Mouse (Mus musculus) spleen, adult 2 months (tissue): ENCODE measurements around the gene Vmac. TPM values are rescaled to one million over a fixed set of nuclear protein-coding genes. Genes with fewer than 3 reads are reported as not detected.

Experiments used
- DNase-seq, 2 experiments: peaks; one replicate each; pipeline versions ENCODE4 v3.0.0 to v3.0.0-alpha.2; 2012 to 2021; ENCODE audit warnings: low spot score in 2 of 2, low read depth in 1 of 2
- H3K27ac ChIP-seq: fragments of 200-500 bp; 2 replicates; pipeline ENCODE4 v1.5.1; 2012; ENCODE audit warnings: low read length, inconsistent platforms; ENCODE audit not compliant: insufficient read depth
- H3K27me3 ChIP-seq: fragments of 200-500 bp; 2 replicates; pipeline ENCODE4 v1.6.1; 2012; ENCODE audit warnings: mild to moderate bottlenecking, moderate library complexity, low read length, inconsistent platforms; ENCODE audit not compliant: control insufficient read depth, insufficient read depth
- H3K36me3 ChIP-seq: fragments of 200-500 bp; 2 replicates; pipeline ENCODE4 v1.6.1; 2012; ENCODE audit warnings: mild to moderate bottlenecking, low read length, inconsistent platforms; ENCODE audit not compliant: control insufficient read depth, insufficient read depth
- H3K4me1 ChIP-seq: fragments of 200-500 bp; 2 replicates; pipeline ENCODE4 v1.6.1; 2011; ENCODE audit warnings: inconsistent platforms; ENCODE audit not compliant: control insufficient read depth, insufficient read depth, insufficient read length
- H3K4me3 ChIP-seq: fragments of 200-500 bp; 2 replicates; pipeline ENCODE4 v1.5.1; 2011; ENCODE audit warnings: mild to moderate bottlenecking, inconsistent platforms; ENCODE audit not compliant: insufficient read depth, insufficient read length; ENCODE audit errors: extremely low read depth
- CTCF ChIP-seq: fragments of 200-500 bp; IDR thresholded peaks from 2 replicates; pipeline ENCODE4 v1.5.1; 2011; ENCODE audit warnings: mild to moderate bottlenecking, inconsistent platforms; ENCODE audit not compliant: insufficient read depth, insufficient read length, insufficient replicate concordance; ENCODE audit errors: extremely low read depth
- POLR2A ChIP-seq: fragments of 200-500 bp; IDR thresholded peaks from 2 replicates; pipeline ENCODE4 v1.6.1; 2011; ENCODE audit warnings: low read depth, low read length, inconsistent platforms
- WGBS: fragments of 180-500 bp; shearing (Covaris S2); methylation state at CpG from one replicate; pipeline ENCODE4 v1.1.7; 2018; 5-methylcytosine and 5-hydroxymethylcytosine counted together
- polyA plus RNA-seq: library from polyadenylated mRNA; depleted of rRNA; stranded (reverse); fragments of >200 nt; gene quantifications from 2 replicates; pipeline ENCODE4 v1.2.3, GENCODE M21; 2012

The Vmac gene
- polyA plus RNA-seq, 1 experiment, result 20.3 TPM

- Histone ChIP-seq H3K27me3 (no peaks in the 10 kb centered on the region), H3K27ac (no peak overlapping the region), H3K4me3 (no peak overlapping the region), H3K4me1 (peaks cover 17% of the 10 kb centered on the region), H3K36me3 (peaks cover 10% of the 10 kb centered on the region)
- WGBS, result 53% methylated on average over 27 of the region's 27 CpGs
- peak; percentile 57 to 61 for DNase-seq
- TF ChIP-seq CTCF, result peak; percentile 60; the same call in 1 of the 2 replicates
- no peak for TF ChIP-seq POLR2A
Measured at GRCm38 (mm10) chr17:56762769-56763731, 45.2 kb upstream of the Vmac start.

GRCm38 (mm10) chr17:56761991-56762410, 44.2 kb upstream of the Vmac start:
- Histone ChIP-seq H3K4me3 (peak overlapping the region; percentile 67), H3K36me3 (peaks cover 5% of the 10 kb centered on the region; the same call in 1 of the 2 replicates), H3K27me3 (peaks cover 4% of the 10 kb centered on the region), H3K4me1 (peaks cover 23% of the 10 kb centered on the region), H3K27ac (peak overlapping the region; percentile 71; the same call in 1 of the 2 replicates)
- WGBS, result under 1% methylated on average over 27 of the region's 28 CpGs
- no peak for TF ChIP-seq CTCF
- TF ChIP-seq POLR2A, result peak; percentile 29; the same call in 1 of the 2 replicates
- peak; percentile 75 to 89 for DNase-seq

DNA sequence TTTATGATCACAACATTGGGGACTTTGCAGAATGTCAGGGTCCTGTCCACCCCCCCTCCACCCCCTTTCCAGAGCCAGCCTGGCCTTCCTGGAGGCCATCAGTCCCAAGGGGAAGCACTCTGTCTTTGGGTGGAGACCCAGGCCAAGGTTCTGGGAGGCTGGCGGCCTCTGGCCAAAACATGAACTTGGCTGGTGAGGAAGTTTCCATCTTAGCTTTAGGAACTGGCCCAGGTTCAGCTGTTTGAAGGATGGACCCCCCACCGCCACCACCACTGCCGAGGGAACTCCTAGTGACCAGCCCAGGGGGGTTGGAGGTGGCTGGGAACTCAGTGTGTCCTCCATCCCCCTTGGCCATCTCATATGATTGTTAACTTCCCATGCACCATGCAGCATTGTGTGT, 43.3 kb upstream of the Vmac start:
- Histone ChIP-seq H3K27me3 (peaks cover 9% of the 10 kb centered on the region), H3K27ac (no peak overlapping the region), H3K4me3 (no peak overlapping the region), H3K4me1 (peaks cover 26% of the 10 kb centered on the region), H3K36me3 (no peaks in the 10 kb centered on the region)
- 80% methylated on average over 3 of the region's 3 CpGs for WGBS
- TF ChIP-seq CTCF (no peak), POLR2A (no peak)
- DNase-seq, result no peak

DNA sequence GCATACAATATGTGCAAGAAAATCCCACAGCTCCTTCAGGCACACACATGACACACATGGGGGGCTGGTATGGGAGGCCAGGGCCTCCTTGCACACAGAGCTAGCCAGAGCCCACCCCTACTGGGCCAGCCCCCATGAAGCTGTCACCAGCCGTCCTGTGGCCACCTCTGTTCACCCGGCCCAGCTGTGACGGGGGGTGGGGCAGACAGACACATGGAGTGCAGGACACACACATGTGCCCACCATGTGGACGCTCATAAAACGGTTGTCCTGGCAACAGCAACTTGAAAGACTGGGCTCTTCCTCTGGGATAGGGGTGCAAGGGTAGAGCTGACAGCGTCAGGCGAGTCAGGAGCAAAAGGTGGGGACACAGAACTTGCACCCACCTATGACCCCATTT, 41.4 kb upstream of the Vmac start:
- no peak for TF ChIP-seq POLR2A
- DNase-seq, result no peak
- H3K27ac ChIP-seq, result no peak overlapping the region
- H3K4me3 ChIP-seq, result no peak overlapping the region
- whole genome bisulfite sequencing, result 85% methylated on average over 7 of the region's 7 CpGs
- no peaks in the 10 kb centered on the region for H3K36me3 ChIP-seq
- peaks cover 14% of the 10 kb centered on the region for H3K27me3 ChIP-seq
- H3K4me1 ChIP-seq, result peaks cover 21% of the 10 kb centered on the region

- TF ChIP-seq CTCF, result 0 out of 2 replicates have a peak, but pooled peaks have one; percentile 35
- TF ChIP-seq POLR2A, result no peak
- DNase-seq, result peak; percentile 41 to 72
- Histone ChIP-seq H3K27ac (no peak overlapping the region), H3K27me3 (peaks cover 16% of the 10 kb centered on the region), H3K4me3 (no peak overlapping the region), H3K4me1 (peaks cover 19% of the 10 kb centered on the region), H3K36me3 (no peaks in the 10 kb centered on the region)
- WGBS, result 7% methylated on average over 12 of the region's 12 CpGs
Measured at GRCm38 (mm10) chr17:56758132-56758531, 40.3 kb upstream of the Vmac start.

- Histone ChIP-seq H3K36me3 (no peaks in the 10 kb centered on the region), H3K4me1 (peaks cover 15% of the 10 kb centered on the region; the same call in 1 of the 2 replicates), H3K27me3 (peaks cover 16% of the 10 kb centered on the region), H3K4me3 (peak within 1 kb of the TSS; percentile 35; the same call in 1 of the 2 replicates), H3K27ac (no peak within 1 kb of the TSS)
- TF ChIP-seq POLR2A (no peak), CTCF (no peak)
- DNase-seq, result peak in 1 of 2 experiments; percentile 53
- WGBS, result 1% methylated on average over 41 of the region's 48 CpGs
Measured at GRCm38 (mm10) chr17:56757416-56758123, 39.7 kb upstream of the Vmac start, which contains the start of gene Nrtn. Nrtn (minus strand) TSS chr17:56757530.
